Comparison of ENCODE assay signal across 9 mouse cellular contexts in genomic region chr3:21938071-21938848, GRCm38 (mm10).
DNase-seq lines count a peak whose midpoint lies in the region; ATAC-seq and TF ChIP-seq lines count a peak whose summit lies in the region.
"Had no signal": no experiment of that assay in that cellular context is flagged by ENCODE, and none has a peak within 500 bp of the region (broad histone marks: within the 10 kb centered on the region; RNA-seq: fewer than 3 reads in every experiment).

No protein-coding gene starts in this region.

- no peak overlapping the region for H3K4me3 ChIP-seq in heart, embryonic 10.5 days
- H3K4me3 ChIP-seq in kidney, embryonic 15.5 days (replicated peaks) = no peak overlapping the region
- no peak overlapping the region for H3K4me3 ChIP-seq in limb, embryonic 14.5 days (replicated peaks; ENCODE audit: low read length)
- H3K4me3 ChIP-seq in neural tube, embryonic 15.5 days (replicated peaks) = no peak overlapping the region

- H3K36me3 ChIP-seq in heart, embryonic 10.5 days = no peaks in the 10 kb centered on the region
- no peaks in the 10 kb centered on the region for H3K36me3 ChIP-seq in kidney, embryonic 15.5 days
- no peaks in the 10 kb centered on the region for H3K36me3 ChIP-seq in limb, embryonic 14.5 days (ENCODE audit: control insufficient read depth, insufficient read depth, low read length)
- H3K36me3 ChIP-seq in neural tube, embryonic 15.5 days = no peaks in the 10 kb centered on the region
- H3K36me3 ChIP-seq: G1E had no signal

- DNase-seq in heart, adult 11 months = peak; percentile 97
- no peak for DNase-seq in heart, embryonic 10.5 days (ENCODE audit: low spot score)
- DNase-seq in Patski (ENCODE audit: low read depth, low spot score) = no peak
- peak; percentile 27 for DNase-seq in embryo, embryonic 9.5 days (ENCODE audit: extremely low spot score)
- DNase-seq in limb, embryonic 14.5 days (ENCODE audit: low spot score) = peak; percentile 35
- no peak for DNase-seq in thymus, postnatal 10 days (ENCODE audit: low spot score in 2 of 2)

- H3K9me3 ChIP-seq in heart, embryonic 10.5 days = no peaks in the 10 kb centered on the region
- no peaks in the 10 kb centered on the region for H3K9me3 ChIP-seq in kidney, embryonic 15.5 days (replicated peaks)
- H3K9me3 ChIP-seq in limb, embryonic 14.5 days (ENCODE audit: control insufficient read depth, low read length) = no peaks in the 10 kb centered on the region
- no peaks in the 10 kb centered on the region for H3K9me3 ChIP-seq in neural tube, embryonic 15.5 days (replicated peaks)
- H3K9me3 ChIP-seq: G1E had no signal

- no peak for TF ChIP-seq CTCF in Patski (IDR thresholded peaks at IDR 0.05)

- in situ Hi-C loops in Patski (cut with MboI; ENCODE audit: low pct_unique_long_range_greater_than_20kb) = loop anchor here (5.0 to 25.0 kb wide), 8 partner anchors 49 to 1281 kb away; no protein-coding TSS in a partner anchor

- peak; percentile 58 for ATAC-seq in Patski
- peak; percentile 73 for ATAC-seq in kidney, embryonic 15.5 days (replicated peaks; ENCODE audit: low FRiP score)
- no peak for ATAC-seq in limb, embryonic 14.5 days (ENCODE audit: low FRiP score, low read depth)
- no peak for ATAC-seq in neural tube, embryonic 15.5 days (ENCODE audit: low FRiP score)

- WGBS in heart, embryonic 10.5 days = 42% methylated on average over 11 of the region's 11 CpGs
- 27% methylated on average over 11 of the region's 11 CpGs for WGBS in kidney, embryonic 15.5 days
- 24% methylated on average over 11 of the region's 11 CpGs for WGBS in limb, embryonic 14.5 days
- 52% methylated on average over 11 of the region's 11 CpGs for WGBS in neural tube, embryonic 15.5 days

- no peaks in the 10 kb centered on the region for H3K27me3 ChIP-seq in heart, embryonic 10.5 days (ENCODE audit: insufficient read depth, poor library complexity, severe bottlenecking)
- H3K27me3 ChIP-seq in Patski = no peaks in the 10 kb centered on the region
- H3K27me3 ChIP-seq in kidney, embryonic 15.5 days = no peaks in the 10 kb centered on the region
- no peaks in the 10 kb centered on the region for H3K27me3 ChIP-seq in limb, embryonic 14.5 days (ENCODE audit: control insufficient read depth, insufficient read depth, low read length)
- no peaks in the 10 kb centered on the region for H3K27me3 ChIP-seq in neural tube, embryonic 15.5 days (replicated peaks)

- POLR2A ChIA-PET in Patski (lab: Charles Lee) = no interaction called here

- no peak for TF ChIP-seq POLR2A in limb, embryonic 14.5 days (IDR thresholded peaks at IDR 0.05; ENCODE audit: borderline replicate concordance, extremely low read depth, insufficient read depth, insufficient read length)

- H3K4me1 ChIP-seq in heart, embryonic 10.5 days = peaks cover 40% of the 10 kb centered on the region
- peaks cover 48% of the 10 kb centered on the region for H3K4me1 ChIP-seq in kidney, embryonic 15.5 days
- H3K4me1 ChIP-seq in limb, embryonic 14.5 days (ENCODE audit: control insufficient read depth, insufficient read depth, low read length) = peaks cover 36% of the 10 kb centered on the region
- H3K4me1 ChIP-seq in neural tube, embryonic 15.5 days = peaks cover 40% of the 10 kb centered on the region

- no peak overlapping the region for H3K27ac ChIP-seq in heart, embryonic 10.5 days
- peak overlapping the region; percentile 76 for H3K27ac ChIP-seq in kidney, embryonic 15.5 days
- H3K27ac ChIP-seq in limb, embryonic 14.5 days (replicated peaks; ENCODE audit: low read depth, low read length) = no peak overlapping the region
- no peak overlapping the region for H3K27ac ChIP-seq in neural tube, embryonic 15.5 days (replicated peaks)

- no peak overlapping the region for H3K4me2 ChIP-seq in kidney, embryonic 15.5 days
- no peak overlapping the region for H3K4me2 ChIP-seq in limb, embryonic 14.5 days (replicated peaks; ENCODE audit: low read depth, low read length, severe bottlenecking)
- H3K4me2 ChIP-seq in neural tube, embryonic 15.5 days = no peak overlapping the region

- CTCF ChIA-PET in Patski (lab: Charles Lee) = interaction anchor here (0.7 to 1.5 kb wide), 5 partner anchors 12 to 78 kb away, joined by 3 read pairs; no protein-coding TSS in a partner anchor

- no peak overlapping the region for H3K9ac ChIP-seq in kidney, embryonic 15.5 days
- no peak overlapping the region for H3K9ac ChIP-seq in limb, embryonic 14.5 days (ENCODE audit: low read depth, low read length, severe bottlenecking)
- no peak overlapping the region for H3K9ac ChIP-seq in neural tube, embryonic 15.5 days (replicated peaks)

Comparison
In these comparisons a context has a peak if more than half of its experiments do, and no peak if none do; other contexts are left out.
1. DNase-seq: peak in heart, adult 11 months (single experiment), embryo, embryonic 9.5 days (single experiment) and limb, embryonic 14.5 days (single experiment); none in heart, embryonic 10.5 days (single experiment), Patski (single experiment) and thymus, postnatal 10 days (0 of 2).
2. ATAC-seq: peak in Patski (single experiment) and kidney, embryonic 15.5 days (single experiment); none in limb, embryonic 14.5 days (single experiment) and neural tube, embryonic 15.5 days (single experiment).